Mouse (Mus musculus) forebrain, postnatal 0 days (tissue): ENCODE measurements around the gene Ranbp3. TPM values are rescaled to one million over a fixed set of nuclear protein-coding genes. Genes with fewer than 3 reads are reported as not detected.

ENCODE experiments used
- ATAC-seq: fragments of 200-750 bp; cut with Nextera tagmentation; 2 replicates; pipeline ENCODE4 v1.8.0; 2017; ENCODE audit warnings: mild to moderate bottlenecking, moderate library complexity
- DNase-seq: peaks from one replicate; pipeline ENCODE4 v3.0.0-alpha.2; 2015
- H3K27ac ChIP-seq: fragments of 300-500 bp; sonication (generic); 2 replicates; pipeline ENCODE4 v1.5.1; 2014; ENCODE audit warnings: low read depth, mild to moderate bottlenecking, antibody characterized with exemption, low read length, moderate library complexity, mixed read lengths
- H3K27me3 ChIP-seq: fragments of 300-500 bp; sonication (generic); 2 replicates; pipeline ENCODE4 v1.6.1; 2014; ENCODE audit warnings: mild to moderate bottlenecking, low read length, mixed read lengths; ENCODE audit not compliant: insufficient read depth
- H3K36me3 ChIP-seq: fragments of 300-500 bp; sonication (generic); 2 replicates; pipeline ENCODE4 v1.6.1; 2014; ENCODE audit warnings: mild to moderate bottlenecking, moderate library complexity; ENCODE audit not compliant: insufficient read depth
- H3K4me1 ChIP-seq: fragments of 300-500 bp; sonication (generic); 2 replicates; pipeline ENCODE4 v1.6.1; 2014; ENCODE audit warnings: antibody characterized with exemption; ENCODE audit not compliant: insufficient read depth
- H3K4me2 ChIP-seq: fragments of 300-500 bp; sonication (generic); 2 replicates; pipeline ENCODE4 v1.6.1; 2014; ENCODE audit warnings: low read depth, mild to moderate bottlenecking, moderate library complexity
- H3K4me3 ChIP-seq: fragments of 300-500 bp; sonication (generic); 2 replicates; pipeline ENCODE4 v1.5.1; 2014; ENCODE audit warnings: low read depth, low read length, mixed read lengths
- H3K9ac ChIP-seq: fragments of 300-500 bp; sonication (generic); 2 replicates; pipeline ENCODE4 v1.6.1; 2014; ENCODE audit warnings: mild to moderate bottlenecking
- H3K9me3 ChIP-seq: fragments of 300-500 bp; sonication (generic); 2 replicates; pipeline ENCODE4 v1.6.1; 2016; ENCODE audit warnings: low read length
- CTCF ChIP-seq: sonication (generic); IDR thresholded peaks from 2 replicates; pipeline ENCODE4 v1.5.1; 2016; ENCODE audit warnings: antibody characterized with exemption, control low read depth, low read depth
- WGBS: fragments of 180-500 bp; shearing (Covaris S2); extraction: QIAGEN DNeasy Blood & Tissue Kit; methylation state at CpG from one replicate; pipeline ENCODE4 v1.1.7; 2014; 5-methylcytosine and 5-hydroxymethylcytosine counted together
- polyA plus RNA-seq: library from polyadenylated mRNA; unstranded; fragments of >200 nt; fragmentation: Nextera tagmentation; extraction: Ambion mirVana; gene quantifications from 2 replicates; pipeline ENCODE4 v1.2.1, GENCODE M21; 2015
- total RNA-seq: library from RNA; depleted of rRNA; stranded (reverse); fragments of >200 nt; gene quantifications from 2 replicates; pipeline ENCODE4 v1.2.3, GENCODE M21; 2014

Gene Ranbp3
- total and polyA plus RNA-seq, 2 experiments from 2014 or later, result 100 to 115 TPM

- DNase-seq, result no peak
Measured at GRCm38 (mm10) chr17:56740118-56740787, 67.2 kb downstream of the Ranbp3 start.

GRCm38 (mm10) chr17:56740788-56741160 is 67.7 kb downstream of the Ranbp3 start:
- H3K27me3 ChIP-seq, result no peaks in the 10 kb centered on the region
- H3K4me3 ChIP-seq, result no peak overlapping the region
- TF ChIP-seq CTCF, result no peak
- DNase-seq (no peak), ATAC-seq (no peak)
- H3K9me3 ChIP-seq, result no peaks in the 10 kb centered on the region
- H3K4me1 ChIP-seq, result no peaks in the 10 kb centered on the region
- no peaks in the 10 kb centered on the region for H3K36me3 ChIP-seq
- H3K27ac ChIP-seq, result no peak overlapping the region
- H3K9ac ChIP-seq, result no peak overlapping the region
- 79% methylated on average over 17 of the region's 17 CpGs for WGBS
- no peak overlapping the region for H3K4me2 ChIP-seq

More at GRCm38 (mm10) chr17:56740118-56740787, 67.2 kb downstream of the Ranbp3 start:
- WGBS, result 85% methylated on average over 17 of the region's 17 CpGs
- Histone ChIP-seq H3K4me1 (no peaks in the 10 kb centered on the region), H3K9me3 (no peaks in the 10 kb centered on the region), H3K9ac (no peak overlapping the region), H3K4me3 (no peak overlapping the region), H3K27ac (no peak overlapping the region), H3K27me3 (no peaks in the 10 kb centered on the region), H3K36me3 (no peaks in the 10 kb centered on the region), H3K4me2 (no peak overlapping the region)
- TF ChIP-seq CTCF, result no peak
- no peak for ATAC-seq

DNA sequence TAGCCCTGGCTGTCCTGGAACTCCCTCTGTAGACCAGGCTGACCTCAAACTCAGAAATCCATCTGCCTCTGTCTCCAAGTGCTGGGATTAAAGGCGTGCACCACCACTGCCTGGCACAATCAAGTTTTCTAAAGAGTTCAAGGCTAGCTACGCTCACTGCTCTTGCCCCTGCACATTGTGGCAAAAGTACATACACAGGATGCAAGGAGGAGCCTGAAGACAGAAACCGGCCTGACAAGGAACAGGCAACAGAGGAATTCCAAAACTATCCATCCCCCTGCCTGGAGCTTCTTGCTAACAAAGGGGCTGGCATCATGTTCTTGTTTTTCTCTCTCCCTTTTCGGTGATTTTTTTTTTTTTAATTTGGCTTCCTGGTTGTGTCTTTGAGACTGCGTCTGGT is 71.1 kb downstream of the Ranbp3 start:
- no peak overlapping the region for H3K4me3 ChIP-seq
- H3K4me2 ChIP-seq, result no peak overlapping the region
- WGBS, result 64% methylated on average over 5 of the region's 5 CpGs
- DNase-seq, result no peak
- H3K27me3 ChIP-seq, result no peaks in the 10 kb centered on the region
- no peak overlapping the region for H3K9ac ChIP-seq
- no peak for ATAC-seq
- H3K9me3 ChIP-seq, result no peaks in the 10 kb centered on the region
- H3K4me1 ChIP-seq, result no peaks in the 10 kb centered on the region
- no peak for TF ChIP-seq CTCF
- no peaks in the 10 kb centered on the region for H3K36me3 ChIP-seq
- H3K27ac ChIP-seq, result no peak overlapping the region

DNA sequence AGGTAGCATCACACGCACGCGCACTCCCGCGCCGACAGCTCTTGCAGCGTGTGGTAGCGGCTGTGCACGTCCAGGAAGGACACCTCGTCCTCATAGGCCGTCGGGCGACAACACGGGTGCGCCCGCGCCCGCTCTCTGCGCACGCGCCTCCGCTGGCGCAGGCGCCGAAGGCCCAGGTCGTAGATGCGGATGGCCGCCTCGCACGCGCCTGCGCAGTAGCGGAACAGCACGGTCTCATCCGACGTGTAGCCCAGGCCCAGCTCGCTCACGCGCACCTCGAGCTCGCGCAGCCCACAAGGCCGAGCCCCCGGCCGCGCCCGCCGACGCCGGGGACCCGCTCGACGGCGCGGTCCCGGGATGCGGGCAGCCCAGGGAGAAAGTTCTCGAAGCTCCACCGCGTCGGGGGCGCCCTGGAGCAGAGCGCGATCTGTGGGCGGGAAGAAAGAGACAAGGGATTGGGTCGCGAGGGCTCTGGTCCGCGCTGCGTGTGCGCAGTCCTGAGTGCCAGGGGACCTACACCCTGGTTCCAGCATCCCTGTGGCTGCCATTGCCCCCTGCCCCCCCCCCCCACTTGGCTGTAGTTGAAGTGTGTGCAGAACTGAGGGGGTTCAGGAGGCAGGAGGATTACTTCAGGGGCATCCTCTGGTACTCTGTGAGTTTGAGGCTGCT is 78.4 kb downstream of the Ranbp3 start:
- Histone ChIP-seq H3K27me3 (peaks cover 39% of the 10 kb centered on the region), H3K36me3 (no peaks in the 10 kb centered on the region), H3K9me3 (no peaks in the 10 kb centered on the region), H3K4me3 (peak overlapping the region; percentile 36), H3K9ac (no peak overlapping the region), H3K4me1 (no peaks in the 10 kb centered on the region), H3K4me2 (peak overlapping the region; percentile 39), H3K27ac (no peak overlapping the region)
- DNase-seq (peak; percentile 86), ATAC-seq (peak; percentile 91)
- 23% methylated on average over 71 of the region's 71 CpGs for WGBS
- no peak for TF ChIP-seq CTCF

DNA sequence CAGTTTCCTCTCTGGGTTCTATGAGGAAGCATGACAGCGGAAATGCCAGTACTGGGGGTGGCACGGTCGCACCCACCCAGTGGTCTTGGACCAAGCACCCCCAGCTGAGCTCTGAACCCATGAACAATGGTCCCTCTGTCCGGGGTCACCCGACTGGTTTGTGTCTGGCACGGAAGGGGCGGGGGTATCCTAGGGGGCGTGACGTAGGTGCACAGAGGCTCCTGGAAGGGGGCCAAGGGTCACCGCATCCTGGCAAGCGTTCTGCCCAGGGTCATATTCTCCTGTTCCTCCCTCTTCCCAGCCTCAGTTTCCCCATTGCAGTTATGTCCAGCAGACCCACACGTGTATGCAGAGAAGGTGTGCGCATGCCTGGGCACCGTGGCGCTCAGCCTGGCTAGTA is 80.4 kb downstream of the Ranbp3 start:
- DNase-seq (no peak), ATAC-seq (no peak)
- Histone ChIP-seq H3K4me1 (no peaks in the 10 kb centered on the region; the same call in 1 of the 2 replicates), H3K27me3 (peaks cover 54% of the 10 kb centered on the region), H3K4me3 (no peak overlapping the region), H3K9ac (no peak overlapping the region), H3K4me2 (no peak overlapping the region), H3K36me3 (no peaks in the 10 kb centered on the region), H3K9me3 (no peaks in the 10 kb centered on the region), H3K27ac (no peak overlapping the region)
- 18% methylated on average over 15 of the region's 15 CpGs for WGBS
- no peak for TF ChIP-seq CTCF

GRCm38 (mm10) chr17:56754271-56755185 is 81.4 kb downstream of the Ranbp3 start:
- no peak overlapping the region for H3K4me3 ChIP-seq
- 19% methylated on average over 36 of the region's 36 CpGs for WGBS

More at GRCm38 (mm10) chr17:56754271-56755185, 81.4 kb downstream of the Ranbp3 start:
- Histone ChIP-seq H3K36me3 (no peaks in the 10 kb centered on the region), H3K9ac (no peak overlapping the region), H3K4me1 (no peaks in the 10 kb centered on the region; the same call in 1 of the 2 replicates), H3K27ac (no peak overlapping the region), H3K27me3 (peaks cover 54% of the 10 kb centered on the region), H3K9me3 (no peaks in the 10 kb centered on the region), H3K4me2 (no peak overlapping the region)
- no peak for DNase-seq
- no peak for ATAC-seq
- no peak for TF ChIP-seq CTCF
